Mouse (Mus musculus): ENCODE data around the gene Fam118b.
A peak's percentile ranks its signal among the peaks of the same experiment; 100 is the strongest.

Gene Fam118b

GRCm38 (mm10) chr9:35267146-35267975 is at the start of gene Fam118b, which contains the start of gene Rpusd4:
Fam118b (minus strand) TSS chr9:35267805.
Rpusd4 (plus strand) TSS chr9:35267865.
- DNase-seq, result peak; percentile 89 to 93

- DNase-seq, result no peak
Observed at GRCm38 (mm10) chr9:35316771-35317211, 49.2 kb upstream of the Fam118b start.

- DNase-seq, result no peak
Observed at GRCm38 (mm10) chr9:35314254-35314653, 46.6 kb upstream of the Fam118b start.

DNA sequence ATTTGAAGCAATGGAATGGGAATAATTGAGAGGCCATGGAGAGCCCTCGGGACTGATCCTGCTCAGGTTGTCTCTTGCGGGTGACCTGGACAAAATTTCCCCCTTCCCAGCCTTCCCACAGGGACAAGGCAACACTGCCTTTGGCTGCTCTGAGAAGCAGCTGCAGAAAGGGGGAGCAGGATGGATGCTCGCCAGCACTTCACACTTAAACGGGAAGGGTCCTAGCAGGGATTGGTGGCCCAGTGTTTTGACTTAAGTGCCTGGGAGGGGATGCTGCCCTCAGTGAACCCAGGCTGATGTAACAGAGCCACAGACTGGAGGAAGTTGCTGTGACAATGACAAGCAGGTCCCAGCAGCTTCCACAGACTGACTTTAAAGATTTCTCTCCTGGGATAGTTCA is 46.0 kb upstream of the Fam118b start:
- DNase-seq, result no peak

DNA sequence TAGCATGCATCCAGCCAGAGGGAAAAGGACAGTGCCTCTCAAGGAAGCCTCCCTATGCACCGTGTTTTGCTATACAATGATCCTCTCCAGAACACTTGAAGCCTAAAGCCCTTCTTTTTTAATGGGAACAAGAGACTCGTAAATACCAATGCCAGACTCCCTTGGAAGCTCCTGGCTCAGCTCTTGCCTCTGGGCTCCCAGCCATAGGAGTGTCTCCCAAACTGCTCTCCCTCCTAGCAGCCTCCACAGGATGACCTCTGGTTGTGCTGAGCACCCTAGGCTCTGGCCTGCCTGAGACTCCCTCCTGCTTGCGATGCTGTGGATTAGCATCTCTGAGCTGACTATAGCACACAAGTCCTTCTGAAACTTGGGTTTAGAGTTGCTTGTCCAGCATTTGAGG is 44.9 kb upstream of the Fam118b start:
- DNase-seq, result no peak

GRCm38 (mm10) chr9:35310377-35310776 is 42.8 kb upstream of the Fam118b start:
- DNase-seq, result no peak

DNA sequence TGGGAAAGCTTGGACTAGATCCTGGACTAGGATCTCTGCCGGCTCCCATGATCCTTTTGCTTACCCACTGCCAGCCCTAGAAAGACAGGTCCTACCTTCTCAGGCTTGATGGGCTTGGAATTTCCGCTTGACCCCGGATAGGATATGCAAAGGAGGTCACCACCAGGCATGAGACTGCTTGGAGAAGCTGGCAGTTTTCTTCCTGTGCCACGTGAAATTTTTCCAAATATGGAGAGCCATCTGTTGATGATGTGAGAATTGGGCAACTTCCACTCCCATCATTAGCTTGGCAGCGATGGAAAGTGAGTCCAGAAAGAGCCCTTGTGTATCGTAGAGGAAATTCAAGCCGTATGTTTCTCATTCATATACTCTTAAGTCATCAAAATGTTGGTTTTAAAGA is 39.9 kb upstream of the Fam118b start:
- no peak for DNase-seq

GRCm38 (mm10) chr9:35302172-35302571 is 34.6 kb upstream of the Fam118b start:
- DNase-seq, result no peak

GRCm38 (mm10) chr9:35297791-35298190 is 30.2 kb upstream of the Fam118b start:
- no peak for DNase-seq

GRCm38 (mm10) chr9:35293465-35293864 is 25.9 kb upstream of the Fam118b start:
- no peak for DNase-seq

DNA sequence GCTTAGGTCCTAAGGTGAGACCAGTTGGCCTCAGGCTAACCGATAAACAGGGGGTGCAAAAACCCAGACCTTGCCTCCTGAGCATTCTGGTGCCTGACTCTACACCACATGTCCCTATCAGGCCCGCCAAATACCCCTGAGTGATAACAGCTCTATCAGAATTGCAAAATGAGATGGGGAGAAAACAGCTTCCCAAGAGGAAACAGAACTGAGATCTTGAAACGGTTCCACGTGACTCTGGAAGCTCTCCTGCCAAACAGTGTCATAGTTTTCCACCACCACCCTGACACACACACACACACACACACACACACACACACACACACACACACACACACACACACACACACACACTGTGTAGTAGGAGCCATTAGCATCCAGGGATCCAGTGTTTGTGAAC is 23.3 kb upstream of the Fam118b start:
- DNase-seq, result no peak

- no peak for DNase-seq
Observed at GRCm38 (mm10) chr9:35290417-35290816, 22.8 kb upstream of the Fam118b start.

DNA sequence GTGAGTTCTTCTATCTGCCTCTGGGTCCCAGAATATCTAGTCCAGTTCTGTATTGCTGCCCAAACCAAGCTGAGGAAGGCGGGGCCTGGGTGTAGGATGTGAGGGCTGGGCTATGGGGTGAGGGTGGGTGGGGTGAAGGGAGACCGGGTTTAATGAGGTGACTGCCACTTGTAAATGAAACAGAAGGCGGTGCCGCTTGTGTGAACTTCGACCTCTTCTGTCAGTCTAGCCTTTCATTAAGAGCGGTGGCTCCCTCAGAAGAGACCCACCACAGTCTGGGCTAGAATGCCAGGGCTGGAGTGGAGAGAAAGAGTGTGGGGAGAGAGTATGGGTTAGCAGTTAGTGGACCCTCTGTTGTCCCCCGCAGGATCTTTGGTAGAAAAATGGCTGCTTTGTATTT is 22.4 kb upstream of the Fam118b start:
- no peak for DNase-seq

GRCm38 (mm10) chr9:35286351-35286750 is 18.7 kb upstream of the Fam118b start:
- no peak for DNase-seq

DNA sequence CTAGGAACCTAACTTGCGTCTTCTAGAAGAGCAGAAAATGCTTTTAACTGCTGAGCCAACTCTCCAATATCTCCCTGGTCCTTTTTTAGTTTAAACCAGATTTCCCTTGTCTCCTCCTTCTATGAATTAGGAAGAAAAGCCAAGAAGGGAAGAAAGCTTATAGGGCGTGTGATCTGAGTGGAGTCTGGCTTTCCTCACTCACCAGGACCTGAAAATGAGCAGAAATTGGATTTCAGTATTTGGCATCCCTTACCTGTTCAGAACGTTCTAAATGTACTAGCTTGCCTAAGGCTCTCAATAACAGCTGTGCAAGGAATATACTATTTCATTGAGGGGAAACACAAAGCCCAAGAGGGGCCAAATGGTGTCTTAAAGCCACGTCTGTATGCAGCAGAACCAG is 16.7 kb upstream of the Fam118b start:
- DNase-seq, result no peak

GRCm38 (mm10) chr9:35283415-35284069 is 15.9 kb upstream of the Fam118b start:
- no peak for DNase-seq

- DNase-seq, result no peak
Observed at GRCm38 (mm10) chr9:35282851-35283200, 15.2 kb upstream of the Fam118b start.

DNA sequence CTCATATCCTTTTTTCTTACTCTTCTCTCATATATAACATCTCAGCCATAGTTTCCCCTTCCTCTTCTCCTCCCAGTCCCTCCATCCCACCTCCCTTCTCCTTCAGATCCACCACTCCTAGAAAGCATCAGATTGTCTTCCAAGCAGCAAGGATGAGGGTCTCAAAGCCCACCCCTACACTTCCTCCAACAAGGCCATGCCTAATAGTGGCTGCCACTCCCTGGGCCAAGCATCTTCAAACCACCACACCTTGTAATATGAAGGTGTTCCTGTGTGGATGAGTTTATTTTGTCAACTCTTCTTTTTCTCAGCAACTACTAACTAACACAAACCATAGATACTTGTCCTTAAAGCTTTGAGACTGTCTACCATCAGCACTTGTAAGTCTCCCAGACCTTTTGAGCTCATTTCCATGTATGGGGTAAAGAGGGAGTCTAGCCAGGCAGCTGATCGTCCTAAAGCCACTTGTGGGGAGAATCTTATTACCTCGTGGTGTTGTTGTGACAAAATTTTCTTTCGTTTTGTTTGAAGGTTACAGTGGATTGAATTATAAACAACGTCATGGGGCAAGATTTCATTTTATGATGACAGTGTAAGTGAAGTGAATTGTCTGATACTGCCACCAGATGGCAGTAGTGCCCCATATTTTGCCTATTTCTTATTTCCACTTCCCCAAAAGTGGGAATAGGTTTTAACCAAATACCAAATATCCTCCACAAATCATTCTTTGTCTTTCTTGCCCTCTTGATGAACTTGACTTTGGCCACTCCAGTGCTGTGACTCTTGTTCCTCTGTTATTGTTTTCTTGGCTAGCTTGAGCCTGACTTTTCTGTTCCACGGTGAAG is 14.6 kb upstream of the Fam118b start:
- peak in 1 of 2 experiments; percentile 21 for DNase-seq

DNA sequence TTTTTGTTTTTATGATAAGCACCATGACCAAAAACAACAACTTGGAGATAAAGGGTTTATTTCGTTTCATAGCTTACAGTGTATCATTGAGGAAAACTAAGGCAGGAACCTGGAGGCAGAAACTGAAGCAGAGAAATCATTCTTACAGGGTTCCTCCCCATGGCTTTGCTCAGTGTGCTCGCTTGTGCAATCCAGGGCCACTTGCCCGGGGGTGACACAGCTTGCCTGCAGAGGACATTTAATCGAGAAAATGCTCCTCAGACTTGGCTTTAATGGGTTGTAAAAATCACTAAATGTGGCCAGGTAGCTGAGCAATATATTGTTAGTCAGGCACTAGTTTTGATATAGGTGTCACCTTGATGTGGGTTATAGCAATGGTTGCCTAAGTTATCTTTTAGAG is 10.8 kb upstream of the Fam118b start:
- no peak for DNase-seq

GRCm38 (mm10) chr9:35277855-35278365 is 10.3 kb upstream of the Fam118b start:
- no peak for DNase-seq

DNA sequence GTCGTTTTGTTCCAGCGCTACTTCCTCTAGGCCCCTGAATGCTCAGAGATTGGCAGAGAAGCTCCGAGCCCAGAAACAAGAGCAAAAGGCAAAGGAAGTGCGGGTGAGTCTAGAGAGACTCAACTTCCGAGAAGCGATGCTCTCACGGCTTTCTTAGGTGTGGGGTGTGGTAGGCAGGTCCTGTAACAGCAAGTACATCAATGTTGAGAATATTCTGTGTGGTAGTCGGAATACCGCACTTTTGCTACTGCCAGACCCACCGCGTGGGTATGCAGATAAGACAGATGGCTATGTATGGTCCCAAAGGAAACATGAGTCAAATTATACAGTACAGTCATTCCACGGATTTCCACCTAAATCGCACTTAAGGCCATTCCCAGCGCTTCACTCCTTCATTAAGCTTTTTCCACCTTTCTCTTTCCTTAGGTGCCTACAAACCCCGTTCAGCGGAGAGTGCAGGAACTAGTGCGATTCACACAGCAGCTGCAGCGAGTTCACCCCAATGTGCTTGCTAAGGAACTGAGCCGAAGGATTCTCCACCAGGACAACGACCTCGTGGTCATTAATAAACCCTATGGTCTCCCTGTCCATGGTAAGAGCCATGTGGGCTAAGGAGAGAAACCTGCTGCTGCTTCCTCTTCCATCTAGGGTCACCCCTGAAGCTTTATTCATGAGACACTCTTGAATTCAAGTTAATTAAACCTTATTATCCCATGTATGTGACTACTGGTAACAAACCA is 541 bp upstream of the Fam118b start:
- no peak for DNase-seq

GRCm38 (mm10) chr9:35264509-35264908 is 3.1 kb downstream of the Fam118b start:
- no peak for DNase-seq
